Mouse (Mus musculus) WW6 (cell line): ENCODE measurements around the gene Olfr314.
"Not testable (repeated sequence)": the region's sequence is repeated elsewhere in the genome, so short reads cannot be mapped to it uniquely, and the experiment has no call there.

Experiments
- DNase-seq: peaks from one replicate; pipeline ENCODE4 v3.0.0-alpha.2; 2013; ENCODE audit warnings: low read depth, low spot score

The Olfr314 gene

DNA sequence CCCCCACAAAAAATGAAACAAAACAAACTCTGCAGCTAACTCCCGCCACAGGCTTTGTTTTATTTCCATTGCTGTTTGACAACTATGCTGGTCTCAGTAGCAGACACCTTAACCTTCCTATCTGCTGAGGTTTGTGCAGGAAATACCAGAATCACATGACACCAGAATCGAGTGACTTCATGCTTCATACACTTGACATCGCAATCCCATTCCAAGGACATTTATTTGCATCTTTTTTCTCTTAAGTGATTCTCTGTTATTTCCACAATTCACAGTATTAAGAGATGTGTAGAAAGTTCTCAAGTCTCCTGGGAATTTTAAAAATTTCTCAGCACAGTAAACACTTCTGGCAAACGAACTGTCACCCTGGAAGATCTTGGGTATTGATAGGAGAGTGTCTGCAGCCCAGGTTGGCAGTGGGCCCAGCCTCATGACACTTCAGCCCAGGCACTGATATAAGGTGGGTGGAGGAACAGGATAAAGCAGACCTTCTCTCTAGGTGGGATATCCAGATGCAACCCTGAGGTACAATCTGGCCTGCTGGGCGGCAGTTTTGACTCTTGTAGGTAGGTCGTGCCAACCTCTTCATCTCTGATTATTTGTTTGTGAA lies at the start of gene Olfr314:
Gene Olfr314, plus strand, starts transcription at position 473 of the 610 bp plus-strand sequence.
- no peak for DNase-seq

DNA sequence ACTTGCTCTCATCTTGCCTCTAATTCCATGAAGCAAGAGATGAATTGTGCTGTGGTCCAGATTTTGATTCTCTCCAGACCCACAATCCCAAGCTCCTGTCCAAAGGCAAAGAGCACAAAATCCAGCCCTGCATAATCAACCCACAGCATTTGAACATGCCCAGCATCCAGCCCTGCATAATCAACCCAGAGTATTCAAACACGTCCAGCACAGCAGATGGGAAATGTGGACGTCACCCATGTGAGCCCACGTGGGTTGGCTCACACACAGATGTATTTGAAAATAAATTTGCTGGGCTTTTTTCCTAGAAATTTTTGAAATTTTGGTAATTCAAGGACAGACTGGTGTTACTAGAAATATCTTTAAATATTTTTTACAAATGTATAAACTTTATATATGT lies 49.4 kb upstream of the Olfr314 start:
- no peak for DNase-seq

DNA sequence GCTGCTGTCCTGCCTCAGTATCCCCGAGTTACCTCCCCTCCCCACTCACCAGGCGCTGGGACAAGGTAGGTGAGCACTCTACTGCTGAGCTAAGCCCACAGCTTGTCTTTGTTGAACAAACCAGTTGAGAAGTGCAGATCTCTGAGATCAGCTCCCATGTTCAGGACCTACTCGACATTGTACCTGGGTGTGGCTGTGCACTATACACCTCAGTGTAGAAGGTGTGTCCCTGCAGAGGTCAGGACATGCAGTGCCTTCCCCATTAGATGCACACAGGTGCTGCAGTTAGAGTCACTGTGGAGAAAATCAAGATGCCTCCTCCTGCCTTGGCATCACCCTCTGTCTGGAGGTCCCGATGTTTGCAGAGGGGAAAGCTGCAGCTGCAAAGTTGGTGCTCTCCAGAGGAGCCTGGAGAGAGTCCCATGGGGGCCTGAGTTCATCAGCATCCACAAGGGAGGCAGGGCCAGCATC lies 43.9 kb upstream of the Olfr314 start, which contains the start of gene Olfr317:
Gene Olfr317, minus strand, starts transcription at position 421 of the 471 bp plus-strand sequence.
- no peak for DNase-seq

DNA sequence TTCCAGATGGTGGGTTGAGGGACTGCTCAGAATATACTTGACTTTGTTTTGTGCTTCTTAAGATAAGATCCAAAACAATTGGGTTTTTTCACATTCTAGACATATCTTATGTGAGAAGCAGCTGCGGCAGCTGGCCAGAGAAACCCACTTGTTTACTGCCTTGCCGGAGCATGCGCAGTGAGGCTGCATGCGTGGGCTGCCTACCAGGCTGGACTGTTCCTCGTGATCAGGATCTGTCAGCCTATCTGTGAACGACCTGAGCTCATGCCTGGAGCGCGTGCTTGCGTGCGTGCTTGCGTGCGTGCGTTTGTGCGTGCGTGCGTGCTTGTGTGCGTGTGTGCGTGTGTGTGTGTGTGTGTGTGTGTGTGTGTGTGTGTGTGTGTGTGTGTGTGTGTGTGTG lies 31.7 kb upstream of the Olfr314 start:
- DNase-seq: not testable (repeated sequence)

DNA sequence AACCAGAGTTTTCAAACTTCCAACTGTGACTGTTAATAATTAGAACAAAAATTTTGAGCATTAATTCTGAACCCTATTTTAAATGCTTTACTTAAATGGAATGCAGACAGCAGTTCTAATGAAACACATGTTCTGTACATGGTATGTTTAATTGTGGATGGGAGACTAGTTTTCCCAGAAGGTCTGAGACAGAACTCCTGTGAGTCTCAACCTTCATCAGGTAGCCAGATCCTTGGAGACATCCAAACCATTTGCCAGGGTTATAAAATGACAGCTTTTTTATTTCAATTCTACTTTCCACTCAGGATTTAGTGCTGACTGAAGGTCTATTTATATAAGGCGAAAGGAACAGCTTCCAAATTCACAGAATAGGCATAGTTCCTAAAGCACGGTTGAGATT lies 30.3 kb upstream of the Olfr314 start, which contains the start of gene Olfr316:
Gene Olfr316, plus strand, starts transcription at position 301 of the 400 bp plus-strand sequence.
- DNase-seq: no peak

DNA sequence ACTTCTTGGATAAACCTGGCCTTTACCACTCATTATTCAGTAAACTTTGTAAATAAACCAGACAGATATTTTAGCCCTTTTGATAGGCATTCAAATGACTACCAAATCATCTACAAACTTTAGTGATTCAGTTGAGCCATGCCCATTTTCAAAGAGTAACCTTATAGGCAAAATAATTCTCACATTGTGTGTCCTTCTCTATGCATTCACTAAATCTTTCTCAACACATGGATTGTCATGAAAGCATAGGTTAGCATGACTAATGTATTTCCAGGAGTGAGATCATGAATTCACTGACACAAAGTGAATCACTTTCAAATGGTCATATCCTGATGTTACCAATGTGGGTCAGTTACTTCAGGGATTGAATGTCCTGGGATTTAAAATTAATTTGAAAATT lies 9.9 kb upstream of the Olfr314 start, which contains the start of gene Olfr315:
Gene Olfr315, plus strand, starts transcription at position 301 of the 400 bp plus-strand sequence.
- no peak for DNase-seq

DNA sequence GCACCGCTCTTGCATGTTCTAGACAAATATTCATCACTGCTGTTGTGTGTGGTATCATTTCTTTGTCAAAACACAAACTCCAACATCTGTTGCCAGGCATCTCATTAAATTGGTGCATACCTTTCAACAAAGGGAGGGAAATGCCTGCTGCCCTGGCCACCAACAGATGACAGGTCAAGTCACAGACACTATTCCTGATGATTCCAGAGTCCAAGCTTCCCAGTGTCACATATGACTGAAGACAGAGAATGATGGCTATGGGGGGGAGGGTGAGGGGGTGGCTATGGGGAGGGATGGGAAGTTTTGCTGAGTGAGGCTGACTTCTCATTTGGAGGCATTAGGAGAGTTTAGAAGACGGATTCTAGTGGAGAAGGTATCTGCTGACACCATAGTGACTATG lies 1.4 kb downstream of the Olfr314 start:
- no peak for DNase-seq

DNA sequence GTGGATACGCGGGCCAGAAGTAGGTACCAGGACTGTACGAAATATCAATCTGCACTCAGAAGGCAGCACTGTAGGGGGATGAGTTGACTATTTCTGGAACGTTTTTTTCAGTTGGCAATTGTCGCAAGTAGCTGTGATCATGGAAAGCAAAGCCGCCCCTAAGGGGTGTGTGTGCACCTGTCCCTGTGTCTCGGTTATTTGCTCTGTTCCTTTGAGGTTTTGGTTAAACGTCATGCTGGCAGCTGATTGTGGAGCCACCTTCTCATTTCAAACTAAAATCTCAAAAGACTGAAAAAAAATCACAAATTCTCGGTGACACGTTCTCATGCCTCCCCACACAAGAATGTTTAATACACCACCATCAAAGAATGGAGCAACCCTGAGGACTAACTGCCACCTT lies 4.9 kb downstream of the Olfr314 start:
- no peak for DNase-seq

DNA sequence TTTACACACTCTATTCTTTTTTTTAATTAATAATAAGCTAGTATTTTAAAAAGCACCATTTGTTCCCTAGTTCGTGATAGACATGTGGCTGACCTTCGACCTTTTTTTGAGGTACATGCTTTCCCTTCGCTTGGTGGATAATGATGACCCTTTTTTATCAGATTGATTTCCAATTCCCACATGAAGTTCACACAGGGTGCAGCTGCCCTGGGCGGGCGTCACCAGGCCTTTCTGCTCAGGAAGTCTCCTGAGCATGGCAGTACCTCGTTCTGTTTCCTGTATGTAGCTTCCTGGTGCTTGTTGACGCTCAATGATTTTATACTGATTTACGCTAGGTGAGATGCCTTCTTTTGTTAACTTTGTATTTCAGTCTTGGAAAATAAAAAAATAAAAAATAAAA lies 5.6 kb downstream of the Olfr314 start:
- DNase-seq: no peak

DNA sequence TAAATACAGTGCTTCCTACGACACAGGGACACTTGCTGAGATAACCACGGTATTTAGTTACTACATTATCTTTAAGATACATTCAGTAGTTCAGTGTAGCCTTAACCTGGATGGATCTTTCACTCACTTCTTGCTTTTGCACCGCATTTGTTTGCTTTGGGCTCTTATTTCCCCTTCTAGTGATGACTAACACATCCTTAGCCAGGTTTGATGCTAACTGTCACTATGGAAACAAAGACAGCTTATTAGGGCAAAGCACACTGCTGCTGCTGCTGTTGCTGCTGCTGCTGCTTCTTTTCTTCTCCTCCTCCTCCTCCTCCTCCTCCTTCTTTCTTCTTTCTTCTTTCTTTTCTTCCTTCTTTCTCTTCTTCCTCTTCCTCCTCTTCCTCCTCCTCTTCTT lies 6.8 kb downstream of the Olfr314 start:
- no peak for DNase-seq

DNA sequence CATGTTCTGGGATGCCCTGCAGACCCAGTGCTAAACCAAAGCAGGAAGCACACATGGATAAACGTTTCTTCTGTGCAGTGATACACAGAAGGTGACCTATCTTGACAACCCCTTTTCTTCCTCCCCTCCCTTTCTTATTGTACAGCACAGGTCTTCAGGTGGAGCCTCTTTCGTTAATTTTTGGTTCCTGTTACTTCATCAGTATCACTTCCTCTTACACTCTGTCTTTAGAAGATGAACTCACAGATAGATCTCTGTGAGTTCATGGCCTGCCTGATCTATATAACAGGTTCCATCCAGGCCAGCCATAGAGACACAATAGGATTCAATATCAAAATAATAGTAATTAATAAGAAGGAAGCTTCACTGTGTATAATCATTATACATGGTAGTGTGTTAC lies 7.3 kb downstream of the Olfr314 start:
- no peak for DNase-seq

DNA sequence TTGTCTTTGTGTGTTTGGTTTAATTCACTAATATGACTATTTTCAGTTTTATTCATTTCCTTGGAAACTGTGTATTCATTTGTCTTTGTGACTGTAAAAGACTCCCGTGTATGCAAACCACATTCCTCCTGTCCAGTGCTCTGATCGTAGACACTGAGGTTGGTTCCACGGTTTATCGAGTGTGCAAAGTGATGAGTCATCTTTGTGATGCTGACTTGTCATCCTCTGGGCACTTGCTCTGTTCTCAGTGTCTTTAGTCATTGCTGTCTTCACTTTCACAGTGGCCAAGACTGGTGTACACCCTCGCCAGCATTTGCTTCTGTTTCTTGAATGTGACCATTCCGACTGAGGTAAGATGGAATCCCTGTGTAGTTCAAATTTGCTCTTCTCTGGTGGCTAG lies 7.9 kb downstream of the Olfr314 start:
- no peak for DNase-seq

DNA sequence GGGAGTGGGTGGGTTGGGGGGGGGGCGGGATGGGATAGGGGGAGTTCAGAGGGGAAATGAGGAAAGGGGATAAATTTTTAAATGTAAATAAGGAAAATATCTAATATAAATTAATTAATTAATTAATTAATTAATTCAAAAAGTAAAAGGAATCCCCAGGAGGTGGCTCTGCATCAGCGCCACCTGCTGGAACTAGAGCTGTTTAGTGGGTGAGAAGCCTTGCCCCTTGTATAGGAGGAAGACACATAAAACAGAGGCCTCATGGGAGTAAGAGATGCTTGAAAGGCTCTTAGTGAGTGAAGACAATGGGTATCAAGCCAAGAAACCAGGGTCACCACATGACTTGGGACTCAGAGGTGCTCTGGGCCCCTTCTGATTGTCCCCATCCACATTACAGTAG lies 13.1 kb downstream of the Olfr314 start:
- no peak for DNase-seq

DNA sequence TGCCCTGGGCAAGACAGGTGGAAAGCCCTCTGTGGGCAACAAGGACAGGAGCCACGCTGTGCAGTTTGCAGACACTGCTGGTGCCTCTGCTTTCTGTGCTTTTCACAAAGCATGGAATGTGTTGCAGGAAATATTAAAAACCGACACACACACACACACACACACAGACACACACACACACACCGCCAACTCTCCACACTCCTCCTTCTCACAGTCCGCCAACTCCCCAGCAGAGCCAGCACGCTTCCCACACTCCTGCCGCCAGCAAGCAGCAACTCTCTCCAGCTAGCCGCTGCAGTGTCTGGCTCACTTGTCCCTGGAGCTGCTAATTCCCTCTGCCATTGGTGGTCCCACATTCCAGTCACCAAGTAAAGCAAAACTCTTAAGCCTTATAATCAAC lies 14.1 kb downstream of the Olfr314 start:
- no peak for DNase-seq

DNA sequence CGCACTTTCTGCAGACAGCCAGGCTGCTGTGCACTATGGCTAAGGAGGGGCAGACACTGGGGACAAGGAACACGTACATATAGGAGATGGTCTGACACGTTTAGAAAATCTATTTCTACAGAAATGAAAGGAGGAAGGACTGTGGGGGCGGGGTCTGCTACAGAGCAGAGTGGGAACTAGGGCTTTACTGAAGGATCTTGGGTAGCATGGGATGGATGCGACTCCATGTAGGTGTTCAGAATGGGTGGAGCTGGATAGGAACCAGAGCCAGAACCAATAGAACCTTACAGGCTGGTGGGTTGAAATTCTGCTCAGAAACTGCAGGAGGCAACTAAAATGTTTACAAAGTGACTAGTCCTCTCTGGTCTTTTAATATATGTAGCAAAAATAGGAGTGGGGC lies 17.0 kb downstream of the Olfr314 start:
- DNase-seq: no peak

DNA sequence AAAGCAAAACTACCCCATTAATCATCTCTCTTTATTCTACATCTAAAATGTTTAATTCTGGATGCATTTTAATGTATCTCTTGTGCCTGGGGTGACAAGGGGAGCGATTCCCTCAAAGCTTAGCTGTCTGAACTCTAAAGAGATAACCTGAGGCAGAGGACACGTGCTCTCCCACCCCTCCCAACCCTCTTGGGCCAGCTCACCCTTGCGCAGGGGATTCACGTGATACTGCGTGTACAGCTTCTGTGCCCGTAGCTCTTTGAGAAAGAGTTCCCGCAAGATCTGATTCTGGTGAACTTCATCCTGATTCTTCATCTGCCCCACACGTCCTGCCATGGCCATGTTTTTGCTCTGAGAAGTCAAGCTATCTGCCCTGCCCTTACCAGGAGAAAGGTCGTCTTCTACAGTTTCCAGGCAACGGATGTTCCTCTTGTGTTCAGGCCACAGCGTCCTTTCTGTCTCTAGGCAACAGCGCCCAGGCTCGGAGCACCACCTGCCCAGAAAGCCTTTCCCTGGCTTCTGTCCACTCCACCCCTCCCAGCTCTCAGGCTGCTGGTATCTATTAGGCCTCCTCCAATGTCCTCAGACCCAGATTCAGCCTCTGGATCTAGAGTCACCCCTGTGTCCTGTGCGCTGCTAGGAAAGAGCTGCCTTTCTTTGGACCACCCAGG lies 18.9 kb downstream of the Olfr314 start, which contains the start of gene Fam183b:
Gene Fam183b, minus strand, starts transcription at position 403 of the 671 bp plus-strand sequence.
- peak; percentile 24 for DNase-seq

DNA sequence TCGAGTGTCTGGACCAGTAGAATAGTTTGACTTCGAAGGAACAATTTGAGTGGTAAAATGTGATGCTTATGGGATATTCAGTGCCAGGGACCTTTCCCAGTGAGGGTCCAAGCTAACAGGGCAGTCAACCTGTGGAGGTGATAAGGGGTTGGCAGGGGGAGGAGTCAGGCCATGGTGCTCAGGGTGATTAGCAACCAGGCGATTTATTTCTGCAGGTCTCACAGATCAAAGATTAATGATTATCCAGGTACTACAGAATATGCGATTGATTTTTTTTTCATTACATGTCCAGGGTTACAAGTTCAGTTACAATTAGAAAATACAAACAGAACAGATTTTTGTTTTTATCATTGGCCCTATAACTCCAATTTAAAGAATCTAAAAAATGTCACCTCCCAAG lies 21.1 kb downstream of the Olfr314 start:
- no peak for DNase-seq

DNA sequence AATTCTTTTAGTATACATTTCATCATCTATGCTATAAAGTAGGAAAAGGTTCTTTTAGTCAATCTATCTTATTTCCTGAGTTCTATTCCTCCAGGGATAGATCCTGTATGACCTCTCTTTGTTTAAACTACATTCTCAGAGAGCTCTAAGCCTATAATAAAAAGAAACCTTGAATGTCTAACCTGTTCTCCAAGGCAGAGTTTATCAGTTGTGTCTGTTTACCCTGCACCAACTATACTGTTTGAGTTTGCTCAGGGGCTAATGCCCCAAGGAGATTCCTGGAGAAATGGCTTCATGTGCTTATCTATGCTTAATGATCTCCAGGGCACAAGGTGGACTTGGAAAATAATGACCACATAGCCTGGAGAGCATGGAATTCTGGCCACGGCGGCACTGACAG lies 21.6 kb downstream of the Olfr314 start:
- DNase-seq: no peak

DNA sequence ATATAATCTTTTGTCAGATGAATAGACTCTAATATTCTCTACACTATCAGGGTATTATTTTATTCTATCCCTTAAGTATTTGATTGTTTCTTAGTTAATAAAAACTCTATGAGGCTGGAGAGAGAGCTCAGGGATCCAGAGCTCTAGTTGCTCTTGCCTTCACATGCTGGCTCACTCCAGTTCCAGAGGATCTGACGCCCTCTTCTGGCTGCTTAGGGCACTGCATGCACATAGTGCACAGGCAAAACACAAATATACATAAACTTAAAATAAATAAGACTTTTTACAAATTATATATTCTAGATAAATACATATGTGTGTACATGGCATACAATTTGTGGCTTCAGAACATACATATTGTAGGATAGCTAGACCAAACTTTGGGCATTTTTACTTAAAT lies 29.2 kb downstream of the Olfr314 start:
- DNase-seq: peak; percentile 16

DNA sequence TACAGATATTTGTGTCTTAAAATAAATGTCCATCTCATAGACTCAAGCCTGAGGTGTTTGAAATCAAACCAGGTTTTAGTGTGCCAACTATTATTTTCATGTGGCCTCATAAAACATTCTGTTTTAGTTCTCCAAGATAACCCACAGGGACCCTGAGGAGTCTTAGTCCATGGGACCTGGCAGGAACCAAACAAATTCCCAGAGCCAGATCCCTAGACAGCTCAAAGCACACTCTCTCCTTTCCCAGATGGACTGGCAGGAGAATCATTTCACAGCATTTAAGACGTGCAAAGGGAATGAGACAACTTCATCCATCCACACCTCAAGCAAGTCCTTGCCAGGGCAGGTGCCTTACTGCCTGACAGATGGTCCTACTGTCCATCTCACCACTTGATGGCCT lies 31.9 kb downstream of the Olfr314 start, which contains the start of gene Olfr313:
Gene Olfr313, plus strand, starts transcription at position 301 of the 400 bp plus-strand sequence.
- not testable (repeated sequence) for DNase-seq

DNA sequence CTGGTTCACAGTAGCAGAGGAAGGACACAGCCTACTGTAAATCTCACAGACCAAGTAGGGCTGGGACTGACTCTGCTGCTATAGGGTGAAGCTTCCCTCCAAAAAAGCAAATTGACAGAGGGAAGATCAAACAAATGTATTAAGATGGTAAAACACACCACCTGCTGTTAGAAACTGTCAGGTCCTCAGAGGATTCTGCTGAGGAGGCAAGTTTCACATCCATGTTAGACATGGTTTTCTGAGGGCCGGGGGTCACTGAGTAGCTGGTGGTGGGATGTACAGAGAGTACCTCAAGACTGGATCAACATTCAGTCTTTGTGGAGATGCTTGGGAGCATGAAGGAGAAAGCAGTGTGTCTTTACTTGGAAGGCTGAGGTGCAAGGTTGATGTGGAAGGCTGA lies 32.9 kb downstream of the Olfr314 start:
- no peak for DNase-seq

DNA sequence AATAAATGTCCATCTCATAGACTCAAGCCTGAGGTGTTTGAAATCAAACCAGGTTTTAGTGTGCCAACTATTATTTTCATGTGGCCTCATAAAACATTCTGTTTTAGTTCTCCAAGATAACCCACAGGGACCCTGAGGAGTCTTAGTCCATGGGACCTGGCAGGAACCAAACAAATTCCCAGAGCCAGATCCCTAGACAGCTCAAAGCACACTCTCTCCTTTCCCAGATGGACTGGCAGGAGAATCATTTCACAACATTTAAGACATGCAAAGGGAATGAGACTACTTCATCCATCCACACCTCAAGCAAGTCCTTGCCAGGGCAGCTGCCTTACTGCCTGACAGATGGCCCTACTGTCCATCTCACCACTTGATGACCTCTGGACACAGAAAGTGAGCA lies 46.2 kb downstream of the Olfr314 start, which contains the start of gene Olfr312:
Gene Olfr312, plus strand, starts transcription at position 301 of the 400 bp plus-strand sequence.
- DNase-seq: not testable (repeated sequence)

DNA sequence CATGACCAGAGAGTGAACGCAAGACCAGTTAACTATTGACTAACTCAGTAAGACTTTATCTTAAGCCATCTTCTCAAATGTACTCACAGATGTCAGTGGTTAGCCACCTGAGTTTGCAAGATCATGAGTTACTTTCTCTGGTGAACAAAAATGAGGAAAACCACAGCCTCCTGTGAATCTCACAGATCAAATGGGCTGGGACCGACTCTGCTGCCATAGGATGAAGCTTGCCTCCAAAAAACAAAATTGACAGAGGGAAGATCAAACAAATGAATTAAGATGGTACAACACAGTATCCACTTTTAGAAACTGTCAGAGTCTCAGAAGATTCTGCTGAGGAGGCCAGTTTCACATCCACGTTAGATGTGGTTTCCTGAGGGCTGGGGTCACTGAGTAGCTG lies 47.0 kb downstream of the Olfr314 start:
- no peak for DNase-seq
